In genomic region chr15:26953818-26954385, GRCm38 (mm10) we compare ENCODE assay signal across 15 mouse cellular contexts. TPM values are rescaled to one million over a fixed set of nuclear protein-coding genes. Genes with fewer than 3 reads are reported as not detected.
DNase-seq lines count a peak whose midpoint lies in the region; ATAC-seq and TF ChIP-seq lines count a peak whose summit lies in the region.
"Had no signal": no experiment of that assay in that cellular context is flagged by ENCODE, and none has a peak within 500 bp of the region (broad histone marks: within the 10 kb centered on the region; RNA-seq: fewer than 3 reads in every experiment).

No protein-coding gene starts in this region.

- no peak overlapping the region for H3K4me2 ChIP-seq in hindbrain, embryonic 11.5 days (replicated peaks; ENCODE audit: low read depth, low read length)
- H3K4me2 ChIP-seq in hindbrain, postnatal 0 days (ENCODE audit: low read depth, low read length): no peak overlapping the region
- peak overlapping the region; percentile 27 for H3K4me2 ChIP-seq in midbrain, embryonic 12.5 days (replicated peaks)
- H3K4me2 ChIP-seq in midbrain, embryonic 16.5 days (ENCODE audit: low read length): no peak overlapping the region
- H3K4me2 ChIP-seq in embryonic facial prominence, embryonic 13.5 days: peak overlapping the region; percentile 22; the same call in 1 of the 2 replicates
- H3K4me2 ChIP-seq: liver, embryonic 15.5 days had no signal

- H3K36me3 ChIP-seq in hindbrain, embryonic 11.5 days (ENCODE audit: control insufficient read depth, insufficient read depth, low read length): no peaks in the 10 kb centered on the region
- no peaks in the 10 kb centered on the region for H3K36me3 ChIP-seq in hindbrain, postnatal 0 days (ENCODE audit: insufficient read depth, low read length)
- H3K36me3 ChIP-seq in midbrain, embryonic 12.5 days: no peaks in the 10 kb centered on the region
- no peaks in the 10 kb centered on the region for H3K36me3 ChIP-seq in midbrain, embryonic 16.5 days (ENCODE audit: control insufficient read depth, insufficient read depth, low read length)
- H3K36me3 ChIP-seq in embryonic facial prominence, embryonic 13.5 days: no peaks in the 10 kb centered on the region
- H3K36me3 ChIP-seq: limb, embryonic 10.5 days; liver, embryonic 15.5 days had no signal

- no peaks in the 10 kb centered on the region for H3K9me3 ChIP-seq in hindbrain, embryonic 11.5 days (ENCODE audit: control insufficient read depth, low read length)
- H3K9me3 ChIP-seq in hindbrain, postnatal 0 days (ENCODE audit: low read length): no peaks in the 10 kb centered on the region
- H3K9me3 ChIP-seq in midbrain, embryonic 12.5 days: no peaks in the 10 kb centered on the region
- H3K9me3 ChIP-seq in midbrain, embryonic 16.5 days (replicated peaks; ENCODE audit: control insufficient read depth, low read length, poor library complexity, severe bottlenecking): peaks cover 4% of the 10 kb centered on the region; the same call in 1 of the 2 replicates
- H3K9me3 ChIP-seq in embryonic facial prominence, embryonic 13.5 days: no peaks in the 10 kb centered on the region
- H3K9me3 ChIP-seq: limb, embryonic 10.5 days; liver, embryonic 15.5 days had no signal

- DNase-seq in hindbrain, embryonic 11.5 days (ENCODE audit: low spot score): peak; percentile 21
- no peak for DNase-seq in hindbrain, postnatal 0 days (ENCODE audit: low spot score)
- DNase-seq in yolk sac, embryonic 10.5 days (ENCODE audit: low spot score): peak; percentile 7
- DNase-seq in thymus, adult 18-20 months: no peak
- DNase-seq in right cerebral cortex, postnatal 36 days (ENCODE audit: low spot score in 2 of 2): no peak
- DNase-seq: adrenal gland, adult 2 months; cerebellum, adult 9-11 months; right cerebral cortex, postnatal 25 days; thymus, postnatal 36 days had no signal

- no peaks in the 10 kb centered on the region for H3K27me3 ChIP-seq in hindbrain, embryonic 11.5 days (ENCODE audit: control insufficient read depth, insufficient read depth, low read length)
- no peaks in the 10 kb centered on the region for H3K27me3 ChIP-seq in hindbrain, postnatal 0 days (ENCODE audit: insufficient read depth, low read length)
- no peaks in the 10 kb centered on the region for H3K27me3 ChIP-seq in midbrain, embryonic 12.5 days
- H3K27me3 ChIP-seq in midbrain, embryonic 16.5 days (ENCODE audit: control insufficient read depth, insufficient read depth, low read depth, low read length): no peaks in the 10 kb centered on the region
- H3K27me3 ChIP-seq in embryonic facial prominence, embryonic 13.5 days: no peaks in the 10 kb centered on the region
- H3K27me3 ChIP-seq: liver, embryonic 15.5 days had no signal

- WGBS in hindbrain, embryonic 11.5 days: 22% methylated on average over 10 of the region's 10 CpGs
- WGBS in hindbrain, postnatal 0 days: 25% methylated on average over 10 of the region's 10 CpGs
- 16% methylated on average over 10 of the region's 10 CpGs for WGBS in midbrain, embryonic 12.5 days
- 13% methylated on average over 10 of the region's 10 CpGs for WGBS in midbrain, embryonic 16.5 days
- 27% methylated on average over 10 of the region's 10 CpGs for WGBS in embryonic facial prominence, embryonic 13.5 days

- H3K4me1 ChIP-seq in hindbrain, embryonic 11.5 days (replicated peaks; ENCODE audit: control insufficient read depth, insufficient read depth, low read length): no peaks in the 10 kb centered on the region
- H3K4me1 ChIP-seq in hindbrain, postnatal 0 days (ENCODE audit: insufficient read depth, low read length): no peaks in the 10 kb centered on the region
- H3K4me1 ChIP-seq in midbrain, embryonic 12.5 days: peaks cover 9% of the 10 kb centered on the region
- no peaks in the 10 kb centered on the region for H3K4me1 ChIP-seq in midbrain, embryonic 16.5 days (ENCODE audit: control insufficient read depth, insufficient read depth, low read length)
- peaks cover 12% of the 10 kb centered on the region for H3K4me1 ChIP-seq in embryonic facial prominence, embryonic 13.5 days
- H3K4me1 ChIP-seq: limb, embryonic 10.5 days; liver, embryonic 15.5 days had no signal

- H3K27ac ChIP-seq in hindbrain, embryonic 11.5 days (ENCODE audit: low read depth, low read length): no peak overlapping the region
- no peak overlapping the region for H3K27ac ChIP-seq in hindbrain, postnatal 0 days
- 0 out of 2 replicates have a peak overlapping the region, but pooled peaks have one; percentile 25 for H3K27ac ChIP-seq in midbrain, embryonic 12.5 days (replicated peaks)
- H3K27ac ChIP-seq in midbrain, embryonic 16.5 days (ENCODE audit: low read length): no peak overlapping the region
- H3K27ac ChIP-seq in embryonic facial prominence, embryonic 13.5 days: peak overlapping the region; percentile 16; the same call in 1 of the 2 replicates
- H3K27ac ChIP-seq: limb, embryonic 10.5 days; liver, embryonic 15.5 days had no signal

- no peak for ATAC-seq in hindbrain, embryonic 11.5 days (ENCODE audit: low FRiP score)
- no peak for ATAC-seq in hindbrain, postnatal 0 days
- ATAC-seq in midbrain, embryonic 12.5 days (ENCODE audit: low FRiP score, low read depth): peak; percentile 41; the same call in 1 of the 2 replicates
- ATAC-seq in midbrain, embryonic 16.5 days: no peak
- ATAC-seq in embryonic facial prominence, embryonic 13.5 days (ENCODE audit: insufficient number of reproducible peaks, insufficient read depth, low FRiP score, low TSS enrichment, low read depth): no peak
- ATAC-seq: intestine, embryonic 16.5 days had no signal

- no peak for TF ChIP-seq CTCF in hindbrain, postnatal 0 days (IDR thresholded peaks at IDR 0.05; ENCODE audit: low read depth)

- H3K9ac ChIP-seq in hindbrain, embryonic 11.5 days (ENCODE audit: low read depth, low read length): no peak overlapping the region
- no peak overlapping the region for H3K9ac ChIP-seq in hindbrain, postnatal 0 days (replicated peaks; ENCODE audit: low read length)
- H3K9ac ChIP-seq in midbrain, embryonic 12.5 days (replicated peaks): no peak overlapping the region
- H3K9ac ChIP-seq in midbrain, embryonic 16.5 days (ENCODE audit: low read depth, low read length): no peak overlapping the region
- no peak overlapping the region for H3K9ac ChIP-seq in embryonic facial prominence, embryonic 13.5 days
- H3K9ac ChIP-seq: liver, embryonic 15.5 days had no signal

- H3K4me3 ChIP-seq in hindbrain, embryonic 11.5 days (ENCODE audit: low read depth, low read length): no peak overlapping the region
- H3K4me3 ChIP-seq in hindbrain, postnatal 0 days (ENCODE audit: low read length): no peak overlapping the region
- H3K4me3 ChIP-seq in midbrain, embryonic 12.5 days: no peak overlapping the region
- H3K4me3 ChIP-seq in midbrain, embryonic 16.5 days (ENCODE audit: low read depth, low read length): no peak overlapping the region
- no peak overlapping the region for H3K4me3 ChIP-seq in embryonic facial prominence, embryonic 13.5 days
- H3K4me3 ChIP-seq: limb, embryonic 10.5 days; liver, embryonic 15.5 days had no signal

RNA-seq across cellular contexts. Expression of gene Fbxl7, which starts 58.5 kb away (rescaled TPM):
- 13.0 and 20.5 TPM in 2 replicates for polyA plus RNA-seq in hindbrain, embryonic 11.5 days (2014; fragmentation: Nextera tagmentation; extraction: Ambion mirVana)
- 11.8 and 13.6 TPM in 2 replicates for total RNA-seq in hindbrain, postnatal 0 days (2014; rRNA removed)
- polyA plus RNA-seq in hindbrain, postnatal 0 days (2015; fragmentation: Nextera tagmentation; extraction: Ambion mirVana): 4.6 and 4.8 TPM in 2 replicates
- polyA plus RNA-seq in midbrain, embryonic 12.5 days (2016; fragmentation: Nextera tagmentation; extraction: Ambion mirVana): 20.8 and 27.2 TPM in 2 replicates
- polyA plus RNA-seq in midbrain, embryonic 16.5 days (2015; fragmentation: Nextera tagmentation; extraction: Ambion mirVana): 6.9 and 7.0 TPM in 2 replicates
- 37.3 and 39.7 TPM in 2 replicates for polyA plus RNA-seq in embryonic facial prominence, embryonic 13.5 days (2015; fragmentation: Nextera tagmentation; extraction: Ambion mirVana)

Comparison
In these comparisons a context has a peak if more than half of its experiments do, and no peak if none do; other contexts are left out.
1. DNase-seq: peak in hindbrain, embryonic 11.5 days (single experiment) and yolk sac, embryonic 10.5 days (single experiment); none in hindbrain, postnatal 0 days (single experiment), thymus, adult 18-20 months (0 of 2) and right cerebral cortex, postnatal 36 days (0 of 2).
2. H3K27ac ChIP-seq: peak in midbrain, embryonic 12.5 days (single experiment) and embryonic facial prominence, embryonic 13.5 days (single experiment); none in hindbrain, embryonic 11.5 days (single experiment), hindbrain, postnatal 0 days (single experiment) and midbrain, embryonic 16.5 days (single experiment).
3. H3K4me2 ChIP-seq: peak in midbrain, embryonic 12.5 days (single experiment) and embryonic facial prominence, embryonic 13.5 days (single experiment); none in hindbrain, embryonic 11.5 days (single experiment), hindbrain, postnatal 0 days (single experiment) and midbrain, embryonic 16.5 days (single experiment).